Mouse (Mus musculus) CH12.LX (cell line): Measurements from ENCODE around the gene Hps4. TPM values are rescaled to one million over a fixed set of nuclear protein-coding genes. Genes with fewer than 3 reads are reported as not detected.

ENCODE experiments used
- DNase-seq: peaks from one replicate; pipeline ENCODE4 v3.0.0-alpha.2; 2013; ENCODE audit errors: extremely low read depth
- H3K27ac ChIP-seq: 2 replicates; pipeline ENCODE4 v1.5.1; 2012; ENCODE audit warnings: low read depth, mild to moderate bottlenecking, control low read depth, moderate library complexity; ENCODE audit not compliant: insufficient read depth
- H3K27me3 ChIP-seq: replicated peaks from 2 replicates; pipeline ENCODE3; 2012; ENCODE audit warnings: inconsistent platforms
- H3K36me3 ChIP-seq, 2 experiments: replicated peaks in 1 of 2; 2 replicates each; pipeline versions ENCODE3 to v1.6.1; 2012; ENCODE audit warnings: inconsistent platforms in 1 of 2, low read length in 1 of 2, mild to moderate bottlenecking in 1 of 2, mixed read lengths in 1 of 2, moderate library complexity in 1 of 2; ENCODE audit not compliant: control insufficient read depth in 1 of 2, insufficient read depth in 1 of 2
- H3K4me1 ChIP-seq, 2 experiments: 2 replicates each; pipeline ENCODE4 v1.6.1; 2012; ENCODE audit warnings: inconsistent platforms in 1 of 2, moderate library complexity in 1 of 2; ENCODE audit not compliant: insufficient read depth in 2 of 2, control insufficient read depth in 1 of 2
- H3K4me2 ChIP-seq: 2 replicates; pipeline ENCODE4 v1.6.1; 2012; ENCODE audit warnings: low read depth, mild to moderate bottlenecking, control low read depth; ENCODE audit not compliant: poor library complexity, insufficient read depth, severe bottlenecking
- H3K4me3 ChIP-seq, 3 experiments: fragments of 150-350 bp in 1 of 3; sonication (generic) in 1 of 3; replicated peaks in 1 of 3; 2 replicates each; pipeline versions ENCODE3 to v1.5.1; 2011 to 2012; ENCODE audit warnings: low read depth in 2 of 3, low read length in 2 of 3, mild to moderate bottlenecking in 2 of 3, moderate library complexity in 2 of 3, control low read depth in 1 of 3, improper control_type of control experiment in 1 of 3, inconsistent platforms in 1 of 3, mixed read lengths in 1 of 3; ENCODE audit not compliant: poor library complexity in 1 of 3
- H3K79me2 ChIP-seq: replicated peaks from 2 replicates; pipeline ENCODE4 v1.6.1; 2012; ENCODE audit warnings: mild to moderate bottlenecking, moderate library complexity; ENCODE audit not compliant: control insufficient read depth, poor library complexity, insufficient read depth, severe bottlenecking; ENCODE audit errors: extremely low read depth
- H3K9ac ChIP-seq: 2 replicates; pipeline ENCODE4 v1.6.1; 2012; ENCODE audit warnings: low read depth, mild to moderate bottlenecking, control low read depth, moderate library complexity; ENCODE audit not compliant: insufficient read depth
- H3K9me3 ChIP-seq: replicated peaks from 2 replicates; pipeline ENCODE3; 2012; ENCODE audit warnings: low read length, inconsistent platforms, mixed read lengths
- CTCF ChIP-seq, 2 experiments: IDR thresholded peaks in 1 of 2; conservative IDR thresholded peaks in 1 of 2; 2 replicates each; pipeline ENCODE4 v1.5.1; 2011 to 2012; ENCODE audit warnings: low read depth in 2 of 2, low read length in 2 of 2, improper control_type of control experiment in 1 of 2, inconsistent platforms in 1 of 2, mild to moderate bottlenecking in 1 of 2, moderate library complexity in 1 of 2
- E2F4 ChIP-seq: IDR thresholded peaks from 2 replicates; pipeline ENCODE4 v1.6.1; 2011; ENCODE audit warnings: low read depth, low read length, improper control_type of control experiment; ENCODE audit not compliant: insufficient replicate concordance
- GABPA ChIP-seq: IDR thresholded peaks from 2 replicates; pipeline ENCODE4 v1.6.1; 2012; ENCODE audit warnings: low read depth, low read length, improper control_type of control experiment, inconsistent platforms; ENCODE audit not compliant: insufficient replicate concordance
- HCFC1 ChIP-seq: IDR thresholded peaks from 2 replicates; pipeline ENCODE4 v1.6.1; 2012; ENCODE audit warnings: low read depth, mild to moderate bottlenecking, inconsistent platforms, low read length, improper control_type of control experiment
- IRF4 ChIP-seq: IDR thresholded peaks from 2 replicates; pipeline ENCODE4 v1.6.1; 2014; ENCODE audit warnings: low read depth, mild to moderate bottlenecking, inconsistent platforms, low read length, improper control_type of control experiment
- JUND ChIP-seq: conservative IDR thresholded peaks from 2 replicates; pipeline ENCODE4 v1.6.1; 2011; ENCODE audit warnings: low read depth, low read length, improper control_type of control experiment
- MAZ ChIP-seq: IDR thresholded peaks from 2 replicates; pipeline ENCODE4 v1.6.1; 2012; ENCODE audit warnings: low read depth, mild to moderate bottlenecking, inconsistent platforms, low read length, improper control_type of control experiment, moderate library complexity
- MEF2A ChIP-seq: IDR thresholded peaks from 2 replicates; pipeline ENCODE4 v1.6.1; 2014; ENCODE audit warnings: low read depth, mild to moderate bottlenecking, inconsistent platforms, low read length, improper control_type of control experiment, borderline replicate concordance
- MXI1 ChIP-seq: IDR thresholded peaks from 2 replicates; pipeline ENCODE4 v1.6.1; 2011; ENCODE audit warnings: mild to moderate bottlenecking, low read depth, low read length, improper control_type of control experiment
- MYC ChIP-seq: IDR thresholded peaks from 2 replicates; pipeline ENCODE4 v1.6.1; 2011; ENCODE audit warnings: low read depth, mild to moderate bottlenecking, improper control_type of control experiment, low read length
- NELFE ChIP-seq: IDR thresholded peaks from 2 replicates; pipeline ENCODE4 v1.6.1; 2011; ENCODE audit warnings: low read depth, low read length, improper control_type of control experiment
- PAX5 ChIP-seq: IDR thresholded peaks from 2 replicates; pipeline ENCODE4 v1.6.1; 2012; ENCODE audit warnings: low read length, inconsistent platforms, mixed read lengths
- SIN3A ChIP-seq: IDR thresholded peaks from 2 replicates; pipeline ENCODE4 v1.6.1; 2012; ENCODE audit warnings: low read length, improper control_type of control experiment, inconsistent platforms
- TBP ChIP-seq: conservative IDR thresholded peaks from 2 replicates; pipeline ENCODE4 v1.6.1; 2011; ENCODE audit warnings: low read depth, low read length, improper control_type of control experiment
- UBTF ChIP-seq: IDR thresholded peaks from 2 replicates; pipeline ENCODE4 v1.6.1; 2012; ENCODE audit warnings: low read depth, mild to moderate bottlenecking, inconsistent platforms, low read length, improper control_type of control experiment, moderate library complexity
- USF2 ChIP-seq: conservative IDR thresholded peaks from 2 replicates; pipeline ENCODE4 v1.6.1; 2011; ENCODE audit warnings: low read depth, low read length, improper control_type of control experiment
- ZKSCAN1 ChIP-seq: IDR thresholded peaks from 2 replicates; pipeline ENCODE4 v1.6.1; 2012; ENCODE audit warnings: low read depth, inconsistent platforms, low read length, improper control_type of control experiment, borderline replicate concordance
- ZMIZ1 ChIP-seq: IDR thresholded peaks from 2 replicates; pipeline ENCODE4 v1.6.1; 2012; ENCODE audit warnings: low read depth, mild to moderate bottlenecking, inconsistent platforms, low read length, improper control_type of control experiment
- dilution Hi-C: fragments of 300-500 bp; cut with MboI; formaldehyde crosslinking; loops from 2 replicates; pipeline ENCODE4 v1.14.3; 2020; ENCODE audit warnings: low sequenced_read_pairs; ENCODE audit not compliant: extremely low pct_unique_long_range_greater_than_20kb, extremely low pct_ligation_motif_present
- in situ Hi-C: fragments of 300-500 bp; cut with MboI; formaldehyde crosslinking; loops from 3 replicates; pipeline ENCODE4 v1.14.3; 2019; ENCODE audit warnings: low sequenced_read_pairs, low pct_ligation_motif_present, low pct_unique_long_range_greater_than_20kb, mixed read lengths
- polyA plus RNA-seq: library from polyadenylated mRNA; unstranded; fragments of >175 nt; gene quantifications from 2 replicates; pipeline ENCODE4 v1.2.1, GENCODE M21; 2012; ENCODE audit warnings: low read depth; ENCODE audit not compliant: insufficient read length
- total RNA-seq, 2 experiments: library from RNA; depleted of rRNA; stranded (reverse); fragments of 300-350 nt in 1 of 2; fragments of >200 nt in 1 of 2; gene quantifications; 2 replicates each; pipeline ENCODE4 v1.2.3; 2012 to 2014

The Hps4 gene
- total and polyA plus RNA-seq, 3 experiments, result 10.0 to 23.0 (median 18.3) TPM

DNA sequence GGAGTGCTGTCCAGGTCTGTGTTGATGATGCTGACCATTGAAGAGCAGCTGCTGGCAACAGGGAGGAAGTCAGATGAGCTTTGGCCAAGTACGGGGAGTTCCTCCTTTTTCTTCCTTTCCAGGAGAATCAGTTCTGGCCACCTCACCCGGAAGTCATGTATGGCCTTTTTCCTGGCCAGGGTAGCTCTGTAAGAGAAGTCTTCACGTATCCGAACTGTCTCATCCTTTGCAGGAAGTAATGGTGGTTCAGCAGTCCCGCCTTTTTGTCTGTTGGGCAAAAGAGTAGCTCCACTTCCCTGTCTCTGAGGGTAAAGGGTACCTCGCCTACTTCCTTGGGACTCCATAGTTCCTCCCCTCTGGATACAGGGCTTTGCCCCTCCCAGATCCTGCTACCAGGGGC, 12.6 kb downstream of the Hps4 start:
- H3K27me3 ChIP-seq, result no peaks in the 10 kb centered on the region
- peaks cover 41 to 90% of the 10 kb centered on the region in 2 experiments for H3K36me3 ChIP-seq

GRCm38 (mm10) chr5:112355910-112356309, 13.0 kb downstream of the Hps4 start, which contains the start of gene Gm6583:
Gene Gm6583, minus strand, starts transcription at chr5:112356033.
- no peak for TF ChIP-seq MYC
- no peak for TF ChIP-seq USF2
- no peak for TF ChIP-seq TBP
- TF ChIP-seq IRF4, result no peak
- no peak for TF ChIP-seq CTCF (conservative IDR thresholded peaks at IDR 0.05 in 1 of 2, IDR thresholded peaks at IDR 0.05 in 1 of 2; ENCODE audit: low read depth in 2 of 2, low read length in 2 of 2)
- TF ChIP-seq PAX5, result no peak
- H3K79me2 ChIP-seq, result no peaks in the 10 kb centered on the region
- no peak within 1 kb of the TSS for H3K9ac ChIP-seq
- H3K4me1 ChIP-seq, result no peaks in the 10 kb centered on the region
- in situ Hi-C loops, result no loop called here
- no peaks in the 10 kb centered on the region for H3K27me3 ChIP-seq
- dilution Hi-C loops, result no loop called here
- no peak within 1 kb of the TSS for H3K27ac ChIP-seq
- no peak within 1 kb of the TSS for H3K4me3 ChIP-seq
- DNase-seq, result no peak
- no peaks in the 10 kb centered on the region for H3K9me3 ChIP-seq
- H3K36me3 ChIP-seq, result peaks cover 37 to 86% of the 10 kb centered on the region in 2 experiments
- no peak within 1 kb of the TSS for H3K4me2 ChIP-seq

More for the DNA sequence above, 12.6 kb downstream of the Hps4 start:
- no peak for DNase-seq
- H3K27ac ChIP-seq, result no peak overlapping the region
- no peak overlapping the region for H3K4me2 ChIP-seq
- TF ChIP-seq CTCF (conservative IDR thresholded peaks at IDR 0.05 in 1 of 2, IDR thresholded peaks at IDR 0.05 in 1 of 2; ENCODE audit: low read depth in 2 of 2, low read length in 2 of 2) (no peak), JUND (no peak), ZKSCAN1 (no peak), TBP (no peak), E2F4 (no peak), MAZ (no peak), MXI1 (no peak), ZMIZ1 (no peak), SIN3A (no peak), UBTF (no peak), HCFC1 (no peak), GABPA (no peak), NELFE (no peak), MEF2A (no peak)
- H3K9me3 ChIP-seq, result no peaks in the 10 kb centered on the region
- H3K4me1 ChIP-seq, result no peaks in the 10 kb centered on the region
- H3K4me3 ChIP-seq, result no peak overlapping the region
- no peak overlapping the region for H3K9ac ChIP-seq
- in situ Hi-C loops, result no loop called here
- H3K79me2 ChIP-seq, result no peaks in the 10 kb centered on the region
- dilution Hi-C loops, result no loop called here
